7 mouse cellular contexts compared by ENCODE assay signal in genomic region chr9:72639843-72640621, GRCm38 (mm10). TPM values are rescaled to one million over a fixed set of nuclear protein-coding genes. Genes with fewer than 3 reads are reported as not detected.
DNase-seq lines count a peak whose midpoint lies in the region; ATAC-seq and TF ChIP-seq lines count a peak whose summit lies in the region.

No protein-coding gene starts in this region.

- no peaks in the 10 kb centered on the region for H3K9me3 ChIP-seq in embryonic facial prominence, embryonic 11.5 days (replicated peaks; ENCODE audit: control insufficient read depth, low read length)
- H3K9me3 ChIP-seq in limb, embryonic 14.5 days (ENCODE audit: control insufficient read depth, low read length): no peaks in the 10 kb centered on the region
- no peaks in the 10 kb centered on the region for H3K9me3 ChIP-seq in midbrain, embryonic 15.5 days

- peak overlapping the region; percentile 29 for H3K4me3 ChIP-seq in embryonic facial prominence, embryonic 11.5 days (ENCODE audit: low read depth, low read length)
- H3K4me3 ChIP-seq in limb, embryonic 14.5 days (replicated peaks; ENCODE audit: low read length): peak overlapping the region; percentile 30
- H3K4me3 ChIP-seq in midbrain, embryonic 15.5 days: peak overlapping the region; percentile 30

- peak; percentile 64; the same call in 1 of the 2 replicates for TF ChIP-seq POLR2A in limb, embryonic 14.5 days (IDR thresholded peaks at IDR 0.05; ENCODE audit: borderline replicate concordance, extremely low read depth, insufficient read depth, insufficient read length)

- WGBS in embryonic facial prominence, embryonic 11.5 days: under 1% methylated on average over 27 of the region's 27 CpGs
- WGBS in limb, embryonic 14.5 days: under 1% methylated on average over 27 of the region's 27 CpGs
- WGBS in midbrain, embryonic 15.5 days: 1% methylated on average over 27 of the region's 27 CpGs

- peak overlapping the region; percentile 99 for H3K27ac ChIP-seq in embryonic facial prominence, embryonic 11.5 days (replicated peaks; ENCODE audit: low read depth, low read length)
- peak overlapping the region; percentile 100 for H3K27ac ChIP-seq in limb, embryonic 14.5 days (replicated peaks; ENCODE audit: low read depth, low read length)
- H3K27ac ChIP-seq in midbrain, embryonic 15.5 days: peak overlapping the region; percentile 91

- 0 out of 2 replicates have a peak, but pooled peaks cover 2% of the 10 kb centered on the region for H3K4me1 ChIP-seq in embryonic facial prominence, embryonic 11.5 days (ENCODE audit: control insufficient read depth, insufficient read depth, low read length)
- H3K4me1 ChIP-seq in limb, embryonic 14.5 days (ENCODE audit: control insufficient read depth, insufficient read depth, low read length): peaks cover 44% of the 10 kb centered on the region
- H3K4me1 ChIP-seq in midbrain, embryonic 15.5 days: peaks cover 24% of the 10 kb centered on the region

- DNase-seq in adrenal gland, postnatal 25 days: peak; percentile 79
- peak; percentile 94 for DNase-seq in embryonic facial prominence, embryonic 11.5 days (ENCODE audit: low spot score)
- peak; percentile 94 for DNase-seq in kidney, adult 11 months
- DNase-seq in limb, embryonic 14.5 days (ENCODE audit: low spot score): peak; percentile 93
- peak; percentile 37 to 72 for DNase-seq in spleen, postnatal 10 days (ENCODE audit: low spot score in 2 of 2)

- peak overlapping the region; percentile 63 for H3K4me2 ChIP-seq in embryonic facial prominence, embryonic 11.5 days (ENCODE audit: low read depth, low read length)
- H3K4me2 ChIP-seq in limb, embryonic 14.5 days (replicated peaks; ENCODE audit: low read depth, low read length, severe bottlenecking): peak overlapping the region; percentile 72
- peak overlapping the region; percentile 56 for H3K4me2 ChIP-seq in midbrain, embryonic 15.5 days

- H3K36me3 ChIP-seq in embryonic facial prominence, embryonic 11.5 days (replicated peaks; ENCODE audit: control insufficient read depth, insufficient read depth, low read depth, low read length): no peaks in the 10 kb centered on the region
- no peaks in the 10 kb centered on the region for H3K36me3 ChIP-seq in limb, embryonic 14.5 days (ENCODE audit: control insufficient read depth, insufficient read depth, low read length)
- no peaks in the 10 kb centered on the region for H3K36me3 ChIP-seq in midbrain, embryonic 15.5 days (replicated peaks)

- H3K27me3 ChIP-seq in embryonic facial prominence, embryonic 11.5 days (ENCODE audit: control insufficient read depth, insufficient read depth, low read length): no peaks in the 10 kb centered on the region
- H3K27me3 ChIP-seq in limb, embryonic 14.5 days (ENCODE audit: control insufficient read depth, insufficient read depth, low read length): no peaks in the 10 kb centered on the region
- H3K27me3 ChIP-seq in midbrain, embryonic 15.5 days (replicated peaks): no peaks in the 10 kb centered on the region

- ATAC-seq in embryonic facial prominence, embryonic 11.5 days (replicated peaks; ENCODE audit: insufficient number of reproducible peaks, low FRiP score, low TSS enrichment, low read depth): peak; percentile 94
- peak; percentile 94 for ATAC-seq in granulocyte monocyte progenitor cell, adult 5-6 weeks (replicated peaks; ENCODE audit: poor library complexity, severe bottlenecking)
- ATAC-seq in limb, embryonic 14.5 days (ENCODE audit: low FRiP score, low read depth): peak; percentile 92
- peak; percentile 94 for ATAC-seq in midbrain, embryonic 15.5 days (replicated peaks)

- peak overlapping the region; percentile 71 for H3K9ac ChIP-seq in embryonic facial prominence, embryonic 11.5 days (replicated peaks; ENCODE audit: low read length)
- peak overlapping the region; percentile 63 for H3K9ac ChIP-seq in limb, embryonic 14.5 days (ENCODE audit: low read depth, low read length, severe bottlenecking)
- H3K9ac ChIP-seq in midbrain, embryonic 15.5 days: peak overlapping the region; percentile 22

RNA-seq across cellular contexts. Expression of gene Nedd4, which starts 22.1 kb away (rescaled TPM):
- 418 and 467 TPM in 2 replicates for total RNA-seq in adrenal gland, postnatal 25 days (2021)
- polyA plus RNA-seq in embryonic facial prominence, embryonic 11.5 days (2014; fragmentation: Nextera tagmentation; extraction: Ambion mirVana): 825 and 859 TPM in 2 replicates
- 118 and 129 TPM in 2 replicates for total RNA-seq in granulocyte monocyte progenitor cell, adult 5-6 weeks (2014; fragmentation: Nextera tagmentation)
- 154 and 167 TPM in 2 replicates for total RNA-seq in granulocyte monocyte progenitor cell, adult 5-6 weeks (2017)
- polyA plus RNA-seq in limb, embryonic 14.5 days (2012; rRNA removed): 783 and 859 TPM in 2 replicates
- 684 and 772 TPM in 2 replicates for polyA plus RNA-seq in limb, embryonic 14.5 days (2014; fragmentation: Nextera tagmentation; extraction: Ambion mirVana)
- 436 and 451 TPM in 2 replicates for polyA plus RNA-seq in midbrain, embryonic 15.5 days (2015; fragmentation: Nextera tagmentation; extraction: Ambion mirVana)

Comparison
In these comparisons a context has a peak if more than half of its experiments do, and no peak if none do; other contexts are left out.
1. Peak in every context shown above with its lines: DNase-seq, ATAC-seq, H3K4me3 ChIP-seq and H3K27ac ChIP-seq.